Mouse (Mus musculus) stomach, embryonic 16.5 days (tissue): ENCODE measurements around the gene Pafah1b2. TPM values are rescaled to one million over a fixed set of nuclear protein-coding genes. Genes with fewer than 3 reads are reported as not detected.

Source experiments
- ATAC-seq: fragments of 200-750 bp; cut with Nextera tagmentation; 2 replicates; pipeline ENCODE4 v1.8.0; 2017; ENCODE audit warnings: moderate number of reproducible peaks, moderate TSS enrichment; ENCODE audit not compliant: insufficient read depth, low FRiP score
- H3K27ac ChIP-seq: fragments of 300-500 bp; sonication (generic); 2 replicates; pipeline ENCODE4 v1.5.1; 2014; ENCODE audit warnings: low read length
- H3K27me3 ChIP-seq: fragments of 300-500 bp; sonication (generic); 2 replicates; pipeline ENCODE4 v1.6.1; 2014; ENCODE audit warnings: low read length, control low read depth, mixed read lengths; ENCODE audit not compliant: control insufficient read depth, insufficient read depth
- H3K36me3 ChIP-seq: fragments of 300-500 bp; sonication (generic); 2 replicates; pipeline ENCODE4 v1.6.1; 2014; ENCODE audit warnings: low read length; ENCODE audit not compliant: control insufficient read depth, insufficient read depth
- H3K4me1 ChIP-seq: fragments of 300-500 bp; sonication (generic); 2 replicates; pipeline ENCODE4 v1.6.1; 2014; ENCODE audit warnings: low read length, control low read depth, mixed read lengths; ENCODE audit not compliant: control insufficient read depth, insufficient read depth
- H3K4me2 ChIP-seq: fragments of 300-500 bp; sonication (generic); 2 replicates; pipeline ENCODE4 v1.6.1; 2014; ENCODE audit warnings: low read depth, low read length, mixed read lengths
- H3K4me3 ChIP-seq: fragments of 300-500 bp; sonication (generic); replicated peaks from 2 replicates; pipeline ENCODE4 v1.5.1; 2014; ENCODE audit warnings: mild to moderate bottlenecking, low read length
- H3K9ac ChIP-seq: fragments of 300-500 bp; sonication (generic); 2 replicates; pipeline ENCODE4 v1.6.1; 2014; ENCODE audit warnings: low read length
- H3K9me3 ChIP-seq: fragments of 300-500 bp; sonication (generic); replicated peaks from 2 replicates; pipeline ENCODE4 v1.6.1; 2016; ENCODE audit warnings: low read length, control low read depth; ENCODE audit not compliant: control insufficient read depth
- WGBS: fragments of 180-500 bp; shearing (Covaris S2); extraction: QIAGEN DNeasy Blood & Tissue Kit; methylation state at CpG from one replicate; pipeline ENCODE4 v1.1.7; 2014; 5-methylcytosine and 5-hydroxymethylcytosine counted together
- polyA plus RNA-seq: library from polyadenylated mRNA; unstranded; fragments of >200 nt; fragmentation: Nextera tagmentation; extraction: Ambion mirVana; gene quantifications from 2 replicates; pipeline ENCODE4 v1.2.1, GENCODE M21; 2015

The Pafah1b2 gene
- polyA plus RNA-seq, 1 experiment from 2014 or later = 152 TPM

- no peak for ATAC-seq
- Histone ChIP-seq H3K4me2 (no peak overlapping the region), H3K27me3 (no peaks in the 10 kb centered on the region), H3K9me3 (no peaks in the 10 kb centered on the region), H3K4me3 (no peak overlapping the region), H3K4me1 (peaks cover 33% of the 10 kb centered on the region), H3K9ac (0 out of 2 replicates have a peak overlapping the region, but pooled peaks have one; percentile 9), H3K27ac (no peak overlapping the region), H3K36me3 (no peaks in the 10 kb centered on the region)
- 72% methylated on average over 6 of the region's 6 CpGs for WGBS
Observed at GRCm38 (mm10) chr9:46030968-46031367, 18.5 kb upstream of the Pafah1b2 start.

DNA sequence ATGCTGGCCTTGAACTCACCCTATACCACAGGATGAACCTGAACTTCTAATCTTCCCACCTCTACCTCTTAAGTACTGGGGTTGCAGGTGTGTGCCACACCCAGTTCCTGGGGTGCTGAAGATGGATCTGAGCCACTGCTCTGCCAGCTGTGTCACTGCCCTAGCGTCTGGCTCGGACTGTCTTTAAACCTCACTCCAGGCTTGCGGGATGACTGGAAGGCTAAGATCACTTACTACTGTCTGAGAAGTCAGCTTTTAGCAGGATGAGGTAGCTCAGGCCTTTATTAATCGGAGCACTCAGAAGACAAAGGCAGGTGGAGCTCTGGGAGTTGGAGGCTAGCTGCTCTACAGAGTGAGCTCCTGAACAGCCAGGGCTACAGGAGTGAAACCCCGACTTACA, 17.7 kb upstream of the Pafah1b2 start:
- Histone ChIP-seq H3K9me3 (no peaks in the 10 kb centered on the region), H3K4me1 (peaks cover 28% of the 10 kb centered on the region), H3K9ac (no peak overlapping the region), H3K4me3 (no peak overlapping the region), H3K36me3 (no peaks in the 10 kb centered on the region), H3K27me3 (no peaks in the 10 kb centered on the region), H3K4me2 (no peak overlapping the region), H3K27ac (no peak overlapping the region)
- 76% methylated on average over 5 of the region's 5 CpGs for WGBS
- ATAC-seq = no peak

GRCm38 (mm10) chr9:46029534-46029933, 17.0 kb upstream of the Pafah1b2 start:
- H3K27ac ChIP-seq = no peak overlapping the region; the same call in 1 of the 2 replicates
- no peak for ATAC-seq
- H3K4me2 ChIP-seq = no peak overlapping the region
- no peaks in the 10 kb centered on the region for H3K9me3 ChIP-seq
- H3K4me1 ChIP-seq = peaks cover 25% of the 10 kb centered on the region
- H3K36me3 ChIP-seq = no peaks in the 10 kb centered on the region
- no peak overlapping the region for H3K4me3 ChIP-seq
- H3K9ac ChIP-seq = no peak overlapping the region
- H3K27me3 ChIP-seq = no peaks in the 10 kb centered on the region
- 57% methylated on average over 6 of the region's 6 CpGs for WGBS

GRCm38 (mm10) chr9:46027994-46028393, 15.5 kb upstream of the Pafah1b2 start:
- H3K27ac ChIP-seq = no peak overlapping the region
- no peak overlapping the region for H3K4me3 ChIP-seq
- 61% methylated on average over 8 of the region's 8 CpGs for WGBS
- H3K36me3 ChIP-seq = 0 out of 2 replicates have a peak, but pooled peaks cover under 1% of the 10 kb centered on the region
- no peak overlapping the region for H3K9ac ChIP-seq
- H3K4me1 ChIP-seq = peaks cover 24% of the 10 kb centered on the region
- no peak for ATAC-seq
- H3K9me3 ChIP-seq = no peaks in the 10 kb centered on the region
- H3K27me3 ChIP-seq = no peaks in the 10 kb centered on the region
- H3K4me2 ChIP-seq = no peak overlapping the region

GRCm38 (mm10) chr9:46026058-46026849, 13.8 kb upstream of the Pafah1b2 start:
- Histone ChIP-seq H3K27me3 (no peaks in the 10 kb centered on the region), H3K9ac (no peak overlapping the region), H3K9me3 (no peaks in the 10 kb centered on the region), H3K36me3 (0 out of 2 replicates have a peak, but pooled peaks cover 3% of the 10 kb centered on the region), H3K27ac (no peak overlapping the region), H3K4me3 (no peak overlapping the region), H3K4me2 (no peak overlapping the region), H3K4me1 (peaks cover 16% of the 10 kb centered on the region)
- ATAC-seq = no peak
- 86% methylated on average over 9 of the region's 9 CpGs for WGBS

DNA sequence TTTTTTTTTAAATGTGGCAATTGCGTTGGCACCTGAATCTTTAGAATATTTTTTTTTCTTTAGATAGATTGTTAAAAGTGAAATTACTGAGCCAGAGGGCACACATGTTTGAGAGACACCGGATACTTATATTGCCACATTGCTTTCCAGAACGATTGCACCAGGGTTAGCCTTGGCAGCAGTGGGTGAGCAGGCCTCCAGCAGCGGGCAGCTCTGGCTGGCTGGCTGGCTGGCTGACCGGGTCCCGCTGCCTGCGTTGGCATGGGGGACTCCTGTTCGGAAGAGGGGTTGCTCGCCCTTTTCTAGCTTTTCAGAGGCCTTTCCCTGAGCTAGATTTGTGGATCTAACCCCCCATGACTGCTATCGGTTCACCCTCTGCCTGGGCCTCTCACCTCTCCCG, 11.1 kb upstream of the Pafah1b2 start:
- Histone ChIP-seq H3K4me3 (no peak overlapping the region), H3K9me3 (no peaks in the 10 kb centered on the region), H3K36me3 (peaks cover 7% of the 10 kb centered on the region; the same call in 1 of the 2 replicates), H3K27me3 (no peaks in the 10 kb centered on the region), H3K4me1 (no peaks in the 10 kb centered on the region), H3K27ac (no peak overlapping the region), H3K9ac (no peak overlapping the region), H3K4me2 (no peak overlapping the region)
- no peak for ATAC-seq
- 91% methylated on average over 11 of the region's 11 CpGs for WGBS

DNA sequence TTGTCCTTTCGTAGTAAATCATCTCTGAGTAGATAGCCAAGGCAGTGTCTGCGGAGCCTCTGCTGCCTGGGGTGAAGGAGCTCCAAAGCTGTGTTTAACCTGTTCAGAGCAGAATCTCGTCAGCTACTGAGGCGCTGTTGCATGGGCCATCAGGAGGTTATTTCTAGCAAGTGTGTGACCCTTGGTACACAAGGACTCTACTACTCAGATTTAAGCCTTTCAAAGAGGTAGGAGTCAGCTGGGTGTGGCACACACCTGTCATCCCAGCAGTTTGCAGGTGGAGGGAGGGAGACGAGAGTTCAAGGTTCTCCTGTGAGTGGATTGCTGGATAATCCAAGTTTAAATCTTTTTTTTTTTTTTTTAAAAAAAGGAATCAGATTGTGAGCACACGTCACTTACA, 7.5 kb upstream of the Pafah1b2 start:
- no peaks in the 10 kb centered on the region for H3K9me3 ChIP-seq
- no peaks in the 10 kb centered on the region for H3K27me3 ChIP-seq
- ATAC-seq = no peak
- H3K4me3 ChIP-seq = no peak overlapping the region
- H3K36me3 ChIP-seq = peaks cover 7% of the 10 kb centered on the region; the same call in 1 of the 2 replicates
- H3K9ac ChIP-seq = no peak overlapping the region
- 57% methylated on average over 6 of the region's 6 CpGs for WGBS
- peaks cover 15% of the 10 kb centered on the region for H3K4me1 ChIP-seq
- H3K27ac ChIP-seq = no peak overlapping the region
- H3K4me2 ChIP-seq = no peak overlapping the region

- H3K4me3 ChIP-seq = no peak overlapping the region
- no peak overlapping the region for H3K4me2 ChIP-seq
- WGBS = 71% methylated on average over 6 of the region's 6 CpGs
- ATAC-seq = no peak
- peaks cover 26% of the 10 kb centered on the region for H3K4me1 ChIP-seq
- no peak overlapping the region for H3K9ac ChIP-seq
- H3K9me3 ChIP-seq = no peaks in the 10 kb centered on the region
- peaks cover 7% of the 10 kb centered on the region; the same call in 1 of the 2 replicates for H3K36me3 ChIP-seq
- no peaks in the 10 kb centered on the region for H3K27me3 ChIP-seq
- H3K27ac ChIP-seq = no peak overlapping the region
Observed at GRCm38 (mm10) chr9:46018316-46018715, 5.8 kb upstream of the Pafah1b2 start.

- H3K27ac ChIP-seq = no peak overlapping the region; the same call in 1 of the 2 replicates
- no peaks in the 10 kb centered on the region for H3K27me3 ChIP-seq
- H3K9ac ChIP-seq = no peak overlapping the region
- H3K36me3 ChIP-seq = peaks cover 4% of the 10 kb centered on the region; the same call in 1 of the 2 replicates
- no peak overlapping the region for H3K4me2 ChIP-seq
- H3K4me3 ChIP-seq = no peak overlapping the region
- H3K4me1 ChIP-seq = peaks cover 34% of the 10 kb centered on the region
- ATAC-seq = no peak
- no peaks in the 10 kb centered on the region for H3K9me3 ChIP-seq
- WGBS = 63% methylated on average over 4 of the region's 4 CpGs
Observed at GRCm38 (mm10) chr9:46016417-46016816, 3.9 kb upstream of the Pafah1b2 start.
